ENCODE assay signal across 8 mouse cellular contexts in genomic region chr3:125403601-125404396, GRCm38 (mm10). TPM values are rescaled to one million over a fixed set of nuclear protein-coding genes. Genes with fewer than 3 reads are reported as not detected.
DNase-seq lines count a peak whose midpoint lies in the region; ATAC-seq and TF ChIP-seq lines count a peak whose summit lies in the region.

Gene Ndst4 (plus strand): TSS chr3:125404076.

- H3K4me3 ChIP-seq in gastrocnemius, adult 2 months = peak within 1 kb of the TSS; percentile 66
- H3K4me3 ChIP-seq in stomach, embryonic 16.5 days (replicated peaks; ENCODE audit: low read length) = peak within 1 kb of the TSS; percentile 43

- ATAC-seq in stomach, embryonic 16.5 days (ENCODE audit: insufficient read depth, low FRiP score) = peak; percentile 53; the same call in 1 of the 2 replicates

- DNase-seq in gastrocnemius, adult 2 months = no peak
- DNase-seq in gastrocnemius, postnatal 10 days = no peak
- peak; percentile 6 to 12 for DNase-seq in cerebellum, postnatal 36 days
- peak; percentile 4 to 11 for DNase-seq in frontal cortex, postnatal 14 days (ENCODE audit: low spot score in 2 of 2)
- DNase-seq in left cerebral cortex, adult 18-20 months (ENCODE audit: low spot score in 2 of 2) = peak; percentile 1 to 15
- peak; percentile 78 for DNase-seq in mesoderm, embryonic 11.5 days (ENCODE audit: low read depth, low spot score)
- no peak for DNase-seq in urinary bladder, postnatal 10 days (ENCODE audit: low spot score)

- H3K36me3 ChIP-seq in stomach, embryonic 16.5 days (ENCODE audit: control insufficient read depth, insufficient read depth, low read length) = no peaks in the 10 kb centered on the region

- intact Hi-C loops in gastrocnemius, adult 2 months (cut with DNase I) = no loop called here

- H3K27ac ChIP-seq in gastrocnemius, adult 2 months = no peak within 1 kb of the TSS
- H3K27ac ChIP-seq in stomach, embryonic 16.5 days (ENCODE audit: low read length) = no peak within 1 kb of the TSS

- H3K27me3 ChIP-seq in stomach, embryonic 16.5 days (ENCODE audit: control insufficient read depth, insufficient read depth, low read length) = no peaks in the 10 kb centered on the region

- 18% methylated on average over 14 of the region's 14 CpGs for WGBS in stomach, embryonic 16.5 days

- TF ChIP-seq CTCF in gastrocnemius, adult 2 months (IDR thresholded peaks at IDR 0.05) = no peak

- H3K9ac ChIP-seq in stomach, embryonic 16.5 days (ENCODE audit: low read length) = peak within 1 kb of the TSS; percentile 60

- no peaks in the 10 kb centered on the region for H3K9me3 ChIP-seq in stomach, embryonic 16.5 days (replicated peaks; ENCODE audit: control insufficient read depth, low read length)

- H3K4me1 ChIP-seq in stomach, embryonic 16.5 days (ENCODE audit: control insufficient read depth, insufficient read depth, low read length) = peaks cover 7% of the 10 kb centered on the region

- peak within 1 kb of the TSS; percentile 64 for H3K4me2 ChIP-seq in stomach, embryonic 16.5 days (ENCODE audit: low read depth, low read length)

RNA-seq across cellular contexts. Expression of gene Ndst4, which starts in this region (rescaled TPM):
- total RNA-seq in gastrocnemius, adult 2 months (2021) = under 1 TPM; 0.03 to 0.28 TPM
- total RNA-seq in gastrocnemius, postnatal 10 days (2021) = under 1 TPM; 0.23 to 0.28 TPM
- 10 to 100 TPM in 1 of 2 experiments, 1 to 10 TPM in 1; 7.6 to 15.7 TPM for total RNA-seq in left cerebral cortex, adult 18-20 months (2021)
- polyA plus RNA-seq in stomach, embryonic 16.5 days (2015; fragmentation: Nextera tagmentation; extraction: Ambion mirVana) = 0.27 and 0.50 TPM in 2 replicates

Comparison
In these comparisons a context has a peak if more than half of its experiments do, and no peak if none do; other contexts are left out.
1. RNA of gene Ndst4 (total RNA-seq): 7.6 to 15.7 TPM in left cerebral cortex, adult 18-20 months; 0.23 to 0.28 TPM in gastrocnemius, postnatal 10 days and 0.03 to 0.28 TPM in gastrocnemius, adult 2 months; every median in the first group is over 4 times any median in the second.
2. Peak in ATAC-seq, H3K4me3 ChIP-seq, H3K9ac ChIP-seq and H3K4me2 ChIP-seq in stomach, embryonic 16.5 days; RNA of the gene not detected or under 1 TPM.
3. DNase-seq: peak in cerebellum, postnatal 36 days (2 of 2), frontal cortex, postnatal 14 days (2 of 2), left cerebral cortex, adult 18-20 months (2 of 2) and mesoderm, embryonic 11.5 days (single experiment); none in gastrocnemius, adult 2 months (single experiment), gastrocnemius, postnatal 10 days (single experiment) and urinary bladder, postnatal 10 days (single experiment).